Mouse (Mus musculus): ENCODE measurements around the gene Dcaf8.

DNA sequence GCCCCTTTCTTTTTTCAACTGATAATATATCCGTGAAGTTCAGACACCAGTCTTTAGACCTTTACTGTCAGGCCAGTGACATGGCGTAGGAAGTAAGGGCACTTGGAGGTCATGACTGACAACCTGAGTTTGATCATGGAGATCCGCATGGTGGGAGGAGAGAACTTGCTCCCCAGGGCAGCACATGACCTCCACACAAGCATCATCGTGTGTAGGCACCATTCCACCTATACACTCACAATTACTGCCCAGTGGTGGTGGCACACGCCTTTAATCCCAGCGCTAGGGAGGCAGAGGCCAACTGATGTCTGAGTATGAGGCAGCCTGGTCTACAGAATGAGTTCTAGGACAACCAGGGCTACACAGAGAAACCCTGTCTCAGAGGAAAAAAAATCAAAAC, 23.3 kb upstream of the Dcaf8 start:
- no peak for TF ChIP-seq TAL1 (IDR thresholded peaks at IDR 0.05; ENCODE audit: low read length)
- no peak for TF ChIP-seq GATA1 (IDR thresholded peaks at IDR 0.05; ENCODE audit: low read length)

All from erythroblast, embryonic 14.5 days (primary cell).